Mouse (Mus musculus) kidney, adult 18-20 months (tissue): ENCODE results near the gene Vps33b.

Source experiments
- DNase-seq: peaks from one replicate; pipeline ENCODE4 v3.0.0; 2021

Gene Vps33b

GRCm38 (mm10) chr7:80269751-80270255 lies 354 bp downstream of the Vps33b start:
- no peak for DNase-seq

- no peak for DNase-seq
Observed at GRCm38 (mm10) chr7:80273456-80273855, 4.0 kb downstream of the Vps33b start.

- no peak for DNase-seq
Observed at GRCm38 (mm10) chr7:80276374-80276773, 6.9 kb downstream of the Vps33b start.

GRCm38 (mm10) chr7:80280032-80280431 lies 10.6 kb downstream of the Vps33b start:
- no peak for DNase-seq

GRCm38 (mm10) chr7:80280998-80281397 lies 11.5 kb downstream of the Vps33b start:
- no peak for DNase-seq

- DNase-seq = no peak
Observed at GRCm38 (mm10) chr7:80281646-80282045, 12.2 kb downstream of the Vps33b start.

- no peak for DNase-seq
Observed at GRCm38 (mm10) chr7:80283226-80283918, 13.9 kb downstream of the Vps33b start.

GRCm38 (mm10) chr7:80284391-80284790 lies 14.9 kb downstream of the Vps33b start:
- DNase-seq = no peak

GRCm38 (mm10) chr7:80285725-80286124 lies 16.3 kb downstream of the Vps33b start:
- no peak for DNase-seq

- DNase-seq = no peak
Observed at GRCm38 (mm10) chr7:80287736-80288135, 18.3 kb downstream of the Vps33b start.

- DNase-seq = peak; percentile 100
Observed at GRCm38 (mm10) chr7:80294062-80294763, 24.8 kb downstream of the Vps33b start, which contains the start of gene Prc1. TSS of gene Prc1 (plus strand) at chr7:80294450.

GRCm38 (mm10) chr7:80294764-80295648 lies 25.6 kb downstream of the Vps33b start:
- no peak for DNase-seq

GRCm38 (mm10) chr7:80296462-80296861 lies 27.0 kb downstream of the Vps33b start:
- no peak for DNase-seq

- DNase-seq = no peak
Observed at GRCm38 (mm10) chr7:80297041-80297440, 27.6 kb downstream of the Vps33b start.

- no peak for DNase-seq
Observed at GRCm38 (mm10) chr7:80298754-80299153, 29.3 kb downstream of the Vps33b start.

- DNase-seq = no peak
Observed at GRCm38 (mm10) chr7:80299568-80299967, 30.1 kb downstream of the Vps33b start.

GRCm38 (mm10) chr7:80301522-80301921 lies 32.1 kb downstream of the Vps33b start:
- no peak for DNase-seq

GRCm38 (mm10) chr7:80307766-80308165 lies 38.3 kb downstream of the Vps33b start:
- no peak for DNase-seq

- no peak for DNase-seq
Observed at GRCm38 (mm10) chr7:80310771-80311170, 41.3 kb downstream of the Vps33b start.

GRCm38 (mm10) chr7:80315733-80316132 lies 46.3 kb downstream of the Vps33b start:
- DNase-seq = no peak

GRCm38 (mm10) chr7:80317439-80318115 lies 48.1 kb downstream of the Vps33b start:
- DNase-seq = no peak

GRCm38 (mm10) chr7:80318670-80319069 lies 49.2 kb downstream of the Vps33b start:
- DNase-seq = no peak
